Mouse (Mus musculus) heart, embryonic 15.5 days (tissue): ENCODE data around the gene Abcc4. TPM values are rescaled to one million over a fixed set of nuclear protein-coding genes. Genes with fewer than 3 reads are reported as not detected.
"Not testable (repeated sequence)": the region's sequence is repeated elsewhere in the genome, so short reads cannot be mapped to it uniquely, and the experiment has no call there.

ENCODE experiments used
- ATAC-seq: fragments of 200-750 bp; cut with Nextera tagmentation; replicated peaks from 2 replicates; pipeline ENCODE4 v1.8.0; 2017; ENCODE audit warnings: low read depth, moderate TSS enrichment; ENCODE audit not compliant: insufficient number of reproducible peaks, insufficient read depth, low FRiP score
- H3K27ac ChIP-seq: fragments of 300-500 bp; sonication (generic); 2 replicates; pipeline ENCODE4 v1.5.1; 2015; ENCODE audit warnings: mild to moderate bottlenecking, inconsistent platforms
- H3K27me3 ChIP-seq: fragments of 300-500 bp; sonication (generic); 2 replicates; pipeline ENCODE4 v1.6.1; 2015; ENCODE audit warnings: inconsistent platforms
- H3K36me3 ChIP-seq: fragments of 300-500 bp; sonication (generic); 2 replicates; pipeline ENCODE4 v1.6.1; 2015; ENCODE audit warnings: mild to moderate bottlenecking, inconsistent platforms
- H3K4me1 ChIP-seq: fragments of 300-500 bp; sonication (generic); replicated peaks from 2 replicates; pipeline ENCODE4 v1.6.1; 2015; ENCODE audit warnings: inconsistent platforms
- H3K4me2 ChIP-seq: fragments of 300-500 bp; sonication (generic); 2 replicates; pipeline ENCODE4 v1.6.1; 2015; ENCODE audit warnings: inconsistent platforms, mild to moderate bottlenecking, moderate library complexity
- H3K4me3 ChIP-seq: fragments of 300-500 bp; sonication (generic); 2 replicates; pipeline ENCODE4 v1.5.1; 2015; ENCODE audit warnings: mild to moderate bottlenecking, inconsistent platforms
- H3K9ac ChIP-seq: fragments of 300-500 bp; sonication (generic); 2 replicates; pipeline ENCODE4 v1.6.1; 2015; ENCODE audit warnings: mild to moderate bottlenecking, inconsistent platforms
- H3K9me3 ChIP-seq: fragments of 300-500 bp; sonication (generic); replicated peaks from 2 replicates; pipeline ENCODE4 v1.6.1; 2016; ENCODE audit warnings: inconsistent platforms
- WGBS: fragments of 180-500 bp; shearing (Covaris S2); methylation state at CpG from one replicate; pipeline ENCODE4 v1.1.7; 2015; ENCODE audit warnings: mixed read lengths; 5-methylcytosine and 5-hydroxymethylcytosine counted together
- polyA plus RNA-seq: library from polyadenylated mRNA; unstranded; fragments of >200 nt; fragmentation: Nextera tagmentation; extraction: Ambion mirVana; gene quantifications from 2 replicates; pipeline ENCODE4 v1.2.1, GENCODE M21; 2015

The Abcc4 gene
- polyA plus RNA-seq, 1 experiment from 2014 or later = 1.6 TPM

GRCm38 (mm10) chr14:118511715-118512114, 194.3 kb downstream of the Abcc4 start:
- not testable (repeated sequence) for H3K4me3 ChIP-seq, H3K9ac ChIP-seq, ATAC-seq, H3K36me3 ChIP-seq, H3K4me1 ChIP-seq, H3K27me3 ChIP-seq, H3K27ac ChIP-seq, H3K4me2 ChIP-seq, H3K9me3 ChIP-seq
- 93% methylated on average over 6 of the region's 6 CpGs for WGBS

GRCm38 (mm10) chr14:118510793-118511192, 195.2 kb downstream of the Abcc4 start:
- WGBS = 85% methylated on average over 2 of the region's 2 CpGs
- Histone ChIP-seq H3K4me2 (no peak overlapping the region), H3K4me3 (no peak overlapping the region), H3K4me1 (peaks cover 4% of the 10 kb centered on the region; the same call in 1 of the 2 replicates), H3K36me3 (no peaks in the 10 kb centered on the region), H3K27me3 (no peaks in the 10 kb centered on the region), H3K9me3 (no peaks in the 10 kb centered on the region), H3K9ac (no peak overlapping the region), H3K27ac (no peak overlapping the region)
- ATAC-seq = no peak

- Histone ChIP-seq H3K4me3 (no peak overlapping the region), H3K9me3 (no peaks in the 10 kb centered on the region), H3K27ac (no peak overlapping the region), H3K9ac (no peak overlapping the region), H3K36me3 (no peaks in the 10 kb centered on the region), H3K27me3 (no peaks in the 10 kb centered on the region), H3K4me1 (peaks cover 4% of the 10 kb centered on the region; the same call in 1 of the 2 replicates), H3K4me2 (no peak overlapping the region)
- ATAC-seq = no peak
- WGBS = 86% methylated on average over 5 of the region's 5 CpGs
These were observed 195.8 kb downstream of the Abcc4 start for GRCm38 (mm10) chr14:118510216-118510615.

GRCm38 (mm10) chr14:118507829-118508228, 198.2 kb downstream of the Abcc4 start:
- Histone ChIP-seq H3K4me2 (no peak overlapping the region), H3K9ac (no peak overlapping the region), H3K36me3 (no peaks in the 10 kb centered on the region), H3K27me3 (no peaks in the 10 kb centered on the region), H3K27ac (no peak overlapping the region), H3K9me3 (no peaks in the 10 kb centered on the region), H3K4me3 (no peak overlapping the region), H3K4me1 (peaks cover 4% of the 10 kb centered on the region; the same call in 1 of the 2 replicates)
- WGBS = 86% methylated on average over 14 of the region's 14 CpGs
- ATAC-seq = no peak

GRCm38 (mm10) chr14:118506591-118507146, 199.3 kb downstream of the Abcc4 start:
- Histone ChIP-seq H3K4me2 (peak overlapping the region; percentile 30; the same call in 1 of the 2 replicates), H3K36me3 (no peaks in the 10 kb centered on the region), H3K9ac (no peak overlapping the region), H3K27ac (no peak overlapping the region), H3K9me3 (no peaks in the 10 kb centered on the region), H3K4me1 (peaks cover 4% of the 10 kb centered on the region; the same call in 1 of the 2 replicates), H3K27me3 (no peaks in the 10 kb centered on the region), H3K4me3 (no peak overlapping the region)
- peak; percentile 70; the same call in 1 of the 2 replicates for ATAC-seq
- WGBS = 53% methylated on average over 14 of the region's 14 CpGs

GRCm38 (mm10) chr14:118496767-118497166, 209.3 kb downstream of the Abcc4 start:
- H3K4me1 ChIP-seq = no peaks in the 10 kb centered on the region
- H3K27ac ChIP-seq = no peak overlapping the region
- H3K36me3 ChIP-seq = no peaks in the 10 kb centered on the region
- 80% methylated on average over 2 of the region's 2 CpGs for WGBS
- H3K9me3 ChIP-seq = no peaks in the 10 kb centered on the region
- H3K4me3 ChIP-seq = no peak overlapping the region
- no peak for ATAC-seq
- no peak overlapping the region for H3K9ac ChIP-seq
- H3K27me3 ChIP-seq = no peaks in the 10 kb centered on the region
- H3K4me2 ChIP-seq = no peak overlapping the region

GRCm38 (mm10) chr14:118495458-118495857, 210.6 kb downstream of the Abcc4 start:
- Histone ChIP-seq H3K4me1 (no peaks in the 10 kb centered on the region), H3K27me3 (no peaks in the 10 kb centered on the region), H3K4me2 (no peak overlapping the region), H3K9me3 (no peaks in the 10 kb centered on the region), H3K4me3 (no peak overlapping the region), H3K36me3 (no peaks in the 10 kb centered on the region), H3K9ac (no peak overlapping the region), H3K27ac (no peak overlapping the region)
- ATAC-seq = no peak
- WGBS = 75% methylated on average over 2 of the region's 2 CpGs

GRCm38 (mm10) chr14:118491708-118492107, 214.3 kb downstream of the Abcc4 start:
- H3K9me3 ChIP-seq = no peaks in the 10 kb centered on the region
- no peaks in the 10 kb centered on the region for H3K4me1 ChIP-seq
- no peaks in the 10 kb centered on the region for H3K27me3 ChIP-seq
- whole genome bisulfite sequencing = 87% methylated on average over 6 of the region's 6 CpGs
- ATAC-seq = no peak
- H3K4me2 ChIP-seq = no peak overlapping the region
- no peak overlapping the region for H3K4me3 ChIP-seq
- H3K9ac ChIP-seq = no peak overlapping the region
- H3K27ac ChIP-seq = no peak overlapping the region
- H3K36me3 ChIP-seq = no peaks in the 10 kb centered on the region

- no peak overlapping the region for H3K27ac ChIP-seq
- H3K9ac ChIP-seq = no peak overlapping the region
- no peaks in the 10 kb centered on the region for H3K36me3 ChIP-seq
- no peaks in the 10 kb centered on the region for H3K9me3 ChIP-seq
- H3K4me2 ChIP-seq = no peak overlapping the region
- no peak overlapping the region for H3K4me3 ChIP-seq
- no peaks in the 10 kb centered on the region for H3K27me3 ChIP-seq
- no peaks in the 10 kb centered on the region for H3K4me1 ChIP-seq
- WGBS = 40% methylated on average over 13 of the region's 13 CpGs
- no peak for ATAC-seq
These were observed 214.7 kb downstream of the Abcc4 start for GRCm38 (mm10) chr14:118491300-118491699.

GRCm38 (mm10) chr14:118490525-118490924, 215.5 kb downstream of the Abcc4 start:
- H3K4me2 ChIP-seq = no peak overlapping the region
- no peak for ATAC-seq
- no peaks in the 10 kb centered on the region for H3K4me1 ChIP-seq
- no peaks in the 10 kb centered on the region for H3K9me3 ChIP-seq
- no peak overlapping the region for H3K4me3 ChIP-seq
- H3K27me3 ChIP-seq = no peaks in the 10 kb centered on the region
- 78% methylated on average over 7 of the region's 7 CpGs for WGBS
- H3K36me3 ChIP-seq = no peaks in the 10 kb centered on the region
- no peak overlapping the region for H3K27ac ChIP-seq
- H3K9ac ChIP-seq = no peak overlapping the region

GRCm38 (mm10) chr14:118486349-118486748, 219.7 kb downstream of the Abcc4 start:
- H3K36me3 ChIP-seq = no peaks in the 10 kb centered on the region
- H3K9ac ChIP-seq = no peak overlapping the region
- no peaks in the 10 kb centered on the region for H3K4me1 ChIP-seq
- H3K4me2 ChIP-seq = no peak overlapping the region
- no peak overlapping the region for H3K27ac ChIP-seq
- WGBS = 64% methylated on average over 11 of the region's 11 CpGs
- no peaks in the 10 kb centered on the region for H3K27me3 ChIP-seq
- H3K4me3 ChIP-seq = no peak overlapping the region
- ATAC-seq = no peak
- H3K9me3 ChIP-seq = no peaks in the 10 kb centered on the region

GRCm38 (mm10) chr14:118485646-118486045, 220.4 kb downstream of the Abcc4 start:
- H3K4me1 ChIP-seq = no peaks in the 10 kb centered on the region
- ATAC-seq = no peak
- H3K36me3 ChIP-seq = no peaks in the 10 kb centered on the region
- H3K9me3 ChIP-seq = no peaks in the 10 kb centered on the region
- no peak overlapping the region for H3K9ac ChIP-seq
- no peak overlapping the region for H3K4me2 ChIP-seq
- no peaks in the 10 kb centered on the region for H3K27me3 ChIP-seq
- WGBS = 92% methylated on average over 6 of the region's 6 CpGs
- H3K4me3 ChIP-seq = no peak overlapping the region
- H3K27ac ChIP-seq = no peak overlapping the region
